Mouse (Mus musculus): ENCODE measurements at regions not wholly inside any gene's neighbourhood (a gene's known extent, or its start where the extent isn't known, plus 50 kb on each side); places are given as distances from the start of the nearest gene placed in this dataset.

DNA sequence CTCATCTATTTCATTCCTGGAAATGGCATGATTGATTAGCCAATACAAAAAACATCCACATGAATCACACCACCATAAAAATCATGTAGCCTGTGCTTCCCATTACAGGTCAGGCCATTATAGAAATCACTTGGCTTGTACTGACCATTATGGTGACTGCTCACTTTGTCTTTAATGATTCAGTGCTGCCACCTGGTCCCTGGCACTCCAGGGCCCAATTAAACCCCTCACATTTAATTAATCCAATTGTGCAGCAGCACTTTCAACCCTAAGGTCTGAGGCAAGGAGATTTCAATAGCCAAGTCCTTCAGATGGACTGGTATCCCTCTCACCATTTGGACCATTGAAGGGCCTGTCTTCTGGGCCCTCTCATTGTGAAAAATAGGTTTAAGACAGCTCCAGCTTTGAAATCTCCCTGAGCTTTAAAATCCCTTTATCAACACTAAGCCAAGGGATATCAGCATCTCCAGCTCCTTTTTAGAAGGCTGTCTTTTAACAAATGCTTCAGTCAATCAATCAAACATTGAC is 531.6 kb upstream of the Sema6d start:
- no peak overlapping the region for H3K27ac ChIP-seq (ENCODE audit: low read depth, low read length)

More for the DNA sequence above, 531.6 kb upstream of the Sema6d start:
- no peak overlapping the region for H3K9ac ChIP-seq (ENCODE audit: low read depth, low read length)
- H3K4me3 ChIP-seq (ENCODE audit: low read length), result no peak overlapping the region
- H3K9me3 ChIP-seq (ENCODE audit: control insufficient read depth, low read length), result no peaks in the 10 kb centered on the region
- no peak for ATAC-seq (ENCODE audit: low FRiP score, low TSS enrichment)
- H3K4me1 ChIP-seq (ENCODE audit: control insufficient read depth, insufficient read depth, low read length), result no peaks in the 10 kb centered on the region
- no peak overlapping the region for H3K4me2 ChIP-seq (replicated peaks; ENCODE audit: low read depth, low read length)
- no peaks in the 10 kb centered on the region for H3K27me3 ChIP-seq (ENCODE audit: control insufficient read depth, insufficient read depth, low read length)
- H3K36me3 ChIP-seq (ENCODE audit: control insufficient read depth, insufficient read depth, low read length), result no peaks in the 10 kb centered on the region
